Mouse (Mus musculus) stomach, embryonic 15.5 days (tissue): Measurements from ENCODE around the gene Tiam1. TPM values are rescaled to one million over a fixed set of nuclear protein-coding genes. Genes with fewer than 3 reads are reported as not detected.

Experiments
- ATAC-seq: fragments of 200-750 bp; cut with Nextera tagmentation; 2 replicates; pipeline ENCODE4 v1.8.0; 2017; ENCODE audit warnings: low read depth, moderate number of reproducible peaks, moderate TSS enrichment; ENCODE audit not compliant: insufficient read depth, low FRiP score
- H3K27ac ChIP-seq: fragments of 300-500 bp; sonication (generic); 2 replicates; pipeline ENCODE4 v1.5.1; 2015; ENCODE audit warnings: mild to moderate bottlenecking, inconsistent platforms
- H3K27me3 ChIP-seq: fragments of 300-500 bp; sonication (generic); replicated peaks from 2 replicates; pipeline ENCODE4 v1.6.1; 2015; ENCODE audit warnings: inconsistent platforms
- H3K36me3 ChIP-seq: fragments of 300-500 bp; sonication (generic); 2 replicates; pipeline ENCODE4 v1.6.1; 2015; ENCODE audit warnings: inconsistent platforms
- H3K4me1 ChIP-seq: fragments of 300-500 bp; sonication (generic); 2 replicates; pipeline ENCODE4 v1.6.1; 2015; ENCODE audit warnings: inconsistent platforms
- H3K4me2 ChIP-seq: fragments of 300-500 bp; sonication (generic); 2 replicates; pipeline ENCODE4 v1.6.1; 2015; ENCODE audit warnings: mild to moderate bottlenecking, inconsistent platforms
- H3K4me3 ChIP-seq: fragments of 300-500 bp; sonication (generic); replicated peaks from 2 replicates; pipeline ENCODE4 v1.5.1; 2015; ENCODE audit warnings: inconsistent platforms
- H3K9ac ChIP-seq: fragments of 300-500 bp; sonication (generic); 2 replicates; pipeline ENCODE4 v1.6.1; 2015; ENCODE audit warnings: inconsistent platforms
- H3K9me3 ChIP-seq: fragments of 300-500 bp; sonication (generic); 2 replicates; pipeline ENCODE4 v1.6.1; 2016; ENCODE audit warnings: inconsistent platforms
- WGBS: fragments of 180-500 bp; shearing (Covaris S2); methylation state at CpG from one replicate; pipeline ENCODE4 v1.1.7; 2015; 5-methylcytosine and 5-hydroxymethylcytosine counted together
- polyA plus RNA-seq: library from polyadenylated mRNA; unstranded; fragments of >200 nt; fragmentation: Nextera tagmentation; extraction: Ambion mirVana; gene quantifications from 2 replicates; pipeline ENCODE4 v1.2.1, GENCODE M21; 2015

Gene Tiam1
- polyA plus RNA-seq, 1 experiment from 2014 or later: 19.5 TPM

- Histone ChIP-seq H3K9me3 (no peaks in the 10 kb centered on the region), H3K27ac (no peak overlapping the region), H3K4me1 (peaks cover 8% of the 10 kb centered on the region; the same call in 1 of the 2 replicates), H3K9ac (no peak overlapping the region), H3K4me2 (no peak overlapping the region), H3K4me3 (no peak overlapping the region), H3K27me3 (no peaks in the 10 kb centered on the region), H3K36me3 (no peaks in the 10 kb centered on the region)
- ATAC-seq: no peak
- 58% methylated on average over 8 of the region's 8 CpGs for WGBS
These were observed 15.2 kb downstream of the Tiam1 start for GRCm38 (mm10) chr16:90128361-90128760.

DNA sequence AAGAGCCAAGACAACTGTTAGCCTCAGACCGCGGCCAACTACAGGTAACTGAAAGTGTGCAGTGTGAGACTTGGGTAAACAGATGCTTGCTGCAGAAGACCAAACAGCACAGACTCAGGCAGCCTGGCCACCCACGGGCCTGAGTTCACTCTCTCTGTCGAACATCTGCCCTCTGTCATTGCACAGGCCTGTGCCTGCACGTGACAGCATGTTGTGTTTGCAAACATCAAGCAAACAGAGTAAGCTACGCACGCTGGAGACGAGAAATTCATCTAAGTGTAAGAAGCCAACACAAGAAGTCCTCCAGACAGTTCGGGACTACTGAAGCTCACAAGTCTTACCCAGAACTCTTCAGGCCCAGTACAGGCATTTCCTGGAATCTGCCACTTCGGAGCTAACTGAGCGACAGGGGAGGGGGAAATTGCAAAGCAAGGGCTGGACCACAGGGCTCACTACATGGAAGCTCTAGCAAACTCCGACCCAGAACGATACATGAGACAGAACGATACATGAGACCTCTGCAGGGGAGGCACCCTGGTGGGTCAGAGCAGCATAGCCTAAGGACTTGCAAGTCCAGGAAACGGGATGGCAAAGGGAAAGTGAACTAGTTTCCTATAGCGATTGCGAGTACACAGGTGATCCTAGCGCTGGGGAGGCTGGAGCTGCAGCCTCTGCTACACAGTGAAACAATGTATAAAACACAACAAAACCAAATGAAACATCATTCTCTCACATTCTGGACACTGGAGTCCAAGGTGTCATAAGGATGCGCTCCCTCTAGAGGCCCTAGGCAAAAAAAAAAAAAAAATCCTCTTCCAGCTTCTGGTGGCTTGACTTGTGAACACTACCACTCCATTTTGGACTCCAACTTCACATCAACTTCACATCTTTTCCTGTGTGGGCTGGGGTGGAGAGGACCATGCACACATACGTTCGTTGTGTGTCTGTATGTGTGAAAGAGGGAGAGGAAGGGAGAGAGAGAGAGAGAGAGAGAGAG lies 18.0 kb downstream of the Tiam1 start:
- no peak overlapping the region for H3K4me3 ChIP-seq
- H3K4me1 ChIP-seq: peaks cover 8% of the 10 kb centered on the region; the same call in 1 of the 2 replicates
- H3K4me2 ChIP-seq: no peak overlapping the region
- 55% methylated on average over 21 of the region's 21 CpGs for WGBS
- H3K9me3 ChIP-seq: no peaks in the 10 kb centered on the region
- ATAC-seq: no peak
- H3K36me3 ChIP-seq: no peaks in the 10 kb centered on the region
- H3K9ac ChIP-seq: no peak overlapping the region
- no peak overlapping the region for H3K27ac ChIP-seq
- no peaks in the 10 kb centered on the region for H3K27me3 ChIP-seq

DNA sequence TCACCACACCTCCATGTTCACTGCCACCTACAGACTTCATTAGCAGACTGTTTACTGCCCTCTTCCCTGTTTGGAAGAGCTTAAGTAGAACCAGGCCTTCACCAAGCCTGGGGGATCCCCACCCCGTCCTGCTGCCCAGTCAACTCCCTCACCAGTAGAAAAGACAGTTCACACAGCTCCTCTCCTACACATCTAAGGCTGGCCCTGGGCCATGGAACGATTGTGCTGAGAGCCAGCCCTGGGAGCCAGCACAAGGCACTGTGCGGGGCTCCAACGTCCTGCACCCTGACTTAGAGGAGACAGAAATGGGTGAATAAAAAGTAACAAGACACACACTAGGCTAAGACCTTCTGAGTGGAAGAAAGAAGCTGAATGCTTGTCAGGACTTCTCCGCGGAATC lies 20.5 kb downstream of the Tiam1 start:
- H3K36me3 ChIP-seq: no peaks in the 10 kb centered on the region
- ATAC-seq: no peak
- no peak overlapping the region for H3K27ac ChIP-seq
- peaks cover 8% of the 10 kb centered on the region; the same call in 1 of the 2 replicates for H3K4me1 ChIP-seq
- no peak overlapping the region for H3K9ac ChIP-seq
- no peaks in the 10 kb centered on the region for H3K9me3 ChIP-seq
- H3K27me3 ChIP-seq: no peaks in the 10 kb centered on the region
- H3K4me2 ChIP-seq: no peak overlapping the region
- no peak overlapping the region for H3K4me3 ChIP-seq
- 82% methylated on average over 6 of the region's 6 CpGs for WGBS

DNA sequence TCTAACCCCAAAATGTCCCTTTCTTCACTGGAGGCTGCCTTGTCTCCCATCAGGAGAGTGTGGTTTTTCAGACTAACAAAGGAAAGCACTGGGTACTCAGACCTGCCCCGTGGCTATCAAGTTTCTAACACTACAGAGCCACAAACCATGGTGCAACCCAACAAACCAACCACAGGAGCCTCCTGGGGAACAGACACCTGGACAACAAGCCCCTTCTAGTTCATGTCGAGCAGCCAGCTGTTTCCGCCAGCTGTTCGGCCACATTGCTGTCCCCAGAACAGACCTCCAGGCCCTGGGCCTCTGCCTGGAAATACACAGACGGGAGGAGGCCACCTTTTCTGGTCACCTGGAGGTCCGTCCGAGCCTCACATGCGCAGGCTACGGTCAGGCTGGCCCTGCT lies 21.1 kb downstream of the Tiam1 start:
- H3K4me3 ChIP-seq: no peak overlapping the region
- H3K27me3 ChIP-seq: no peaks in the 10 kb centered on the region
- WGBS: 82% methylated on average over 9 of the region's 9 CpGs
- no peaks in the 10 kb centered on the region for H3K9me3 ChIP-seq
- no peak for ATAC-seq
- H3K36me3 ChIP-seq: no peaks in the 10 kb centered on the region
- no peak overlapping the region for H3K4me2 ChIP-seq
- peaks cover 8% of the 10 kb centered on the region; the same call in 1 of the 2 replicates for H3K4me1 ChIP-seq
- H3K9ac ChIP-seq: no peak overlapping the region
- H3K27ac ChIP-seq: no peak overlapping the region

DNA sequence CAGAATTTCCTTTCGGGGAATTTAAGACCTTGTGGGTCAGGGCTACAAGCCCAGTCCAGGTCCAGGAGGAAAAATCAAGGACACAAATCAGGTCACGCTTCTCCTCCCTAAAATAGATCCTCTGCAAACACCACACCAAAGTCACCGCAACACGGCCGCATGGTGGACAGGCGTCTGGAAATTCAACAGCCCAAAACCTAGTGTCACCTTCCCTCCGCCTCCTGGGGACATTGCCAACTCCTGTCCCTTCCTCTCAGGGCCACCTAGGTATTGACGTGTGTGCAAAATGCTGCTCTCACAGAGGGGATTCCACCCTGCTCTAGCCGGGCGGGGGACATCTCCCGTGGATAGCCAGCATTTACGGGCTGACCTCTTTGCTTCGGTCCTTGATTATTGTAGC lies 21.8 kb downstream of the Tiam1 start:
- H3K9ac ChIP-seq: no peak overlapping the region
- no peak overlapping the region for H3K27ac ChIP-seq
- H3K36me3 ChIP-seq: no peaks in the 10 kb centered on the region
- peaks cover 7% of the 10 kb centered on the region; the same call in 1 of the 2 replicates for H3K4me1 ChIP-seq
- ATAC-seq: no peak
- WGBS: 90% methylated on average over 13 of the region's 13 CpGs
- H3K4me2 ChIP-seq: no peak overlapping the region
- H3K9me3 ChIP-seq: no peaks in the 10 kb centered on the region
- no peaks in the 10 kb centered on the region for H3K27me3 ChIP-seq
- H3K4me3 ChIP-seq: no peak overlapping the region

DNA sequence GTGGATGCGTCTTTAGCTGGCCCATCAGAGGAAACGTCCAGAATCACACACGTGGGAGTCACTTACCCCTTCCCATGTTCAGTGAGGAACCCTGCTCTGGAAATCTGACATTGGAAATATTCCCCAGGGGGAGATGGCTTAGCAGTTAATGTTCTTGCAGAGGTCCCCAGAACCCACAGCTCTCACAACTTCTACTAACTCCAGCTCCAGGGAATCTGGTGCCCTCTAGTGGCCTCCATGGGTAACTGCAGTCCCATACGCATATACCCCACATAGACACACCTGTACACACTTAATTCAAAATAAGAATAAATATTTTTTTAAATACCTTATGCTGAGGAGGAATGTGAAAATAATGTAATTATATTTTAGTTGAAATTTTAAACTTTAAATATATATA lies 23.6 kb downstream of the Tiam1 start:
- Histone ChIP-seq H3K27me3 (no peaks in the 10 kb centered on the region), H3K4me2 (no peak overlapping the region), H3K9me3 (no peaks in the 10 kb centered on the region), H3K36me3 (no peaks in the 10 kb centered on the region), H3K27ac (no peak overlapping the region), H3K4me1 (no peaks in the 10 kb centered on the region), H3K4me3 (no peak overlapping the region), H3K9ac (no peak overlapping the region)
- no peak for ATAC-seq
- 96% methylated on average over 4 of the region's 4 CpGs for WGBS

DNA sequence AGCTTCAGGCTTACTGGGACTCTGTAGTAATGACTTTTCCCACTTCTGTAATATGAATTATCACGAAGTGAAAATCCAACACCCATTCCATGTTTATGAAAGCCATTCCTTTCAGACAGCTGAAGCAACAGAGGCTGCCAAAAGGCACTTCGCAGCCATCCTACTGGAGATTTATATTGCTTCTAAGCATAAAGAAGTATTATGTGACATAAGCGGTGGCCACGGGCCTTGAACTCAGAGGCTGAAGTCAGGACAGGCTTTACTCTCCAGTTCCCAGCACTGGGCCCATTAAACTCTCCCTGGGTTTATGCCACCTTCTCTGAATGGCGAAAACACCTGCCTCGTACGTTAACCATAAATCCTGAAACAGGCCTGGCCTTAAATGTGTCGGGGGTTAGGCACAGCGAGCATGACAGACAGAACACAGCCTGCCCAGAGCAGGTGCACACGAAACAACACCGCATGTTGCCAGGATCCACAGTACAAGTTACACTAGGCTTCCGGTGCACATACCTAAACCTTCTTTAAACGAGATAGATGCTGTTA lies 26.9 kb downstream of the Tiam1 start:
- Histone ChIP-seq H3K4me3 (no peak overlapping the region), H3K9me3 (no peaks in the 10 kb centered on the region), H3K4me1 (no peaks in the 10 kb centered on the region), H3K27ac (no peak overlapping the region), H3K4me2 (no peak overlapping the region), H3K36me3 (no peaks in the 10 kb centered on the region), H3K9ac (no peak overlapping the region), H3K27me3 (no peaks in the 10 kb centered on the region)
- 56% methylated on average over 13 of the region's 13 CpGs for WGBS
- no peak; the same call in 1 of the 2 replicates for ATAC-seq

DNA sequence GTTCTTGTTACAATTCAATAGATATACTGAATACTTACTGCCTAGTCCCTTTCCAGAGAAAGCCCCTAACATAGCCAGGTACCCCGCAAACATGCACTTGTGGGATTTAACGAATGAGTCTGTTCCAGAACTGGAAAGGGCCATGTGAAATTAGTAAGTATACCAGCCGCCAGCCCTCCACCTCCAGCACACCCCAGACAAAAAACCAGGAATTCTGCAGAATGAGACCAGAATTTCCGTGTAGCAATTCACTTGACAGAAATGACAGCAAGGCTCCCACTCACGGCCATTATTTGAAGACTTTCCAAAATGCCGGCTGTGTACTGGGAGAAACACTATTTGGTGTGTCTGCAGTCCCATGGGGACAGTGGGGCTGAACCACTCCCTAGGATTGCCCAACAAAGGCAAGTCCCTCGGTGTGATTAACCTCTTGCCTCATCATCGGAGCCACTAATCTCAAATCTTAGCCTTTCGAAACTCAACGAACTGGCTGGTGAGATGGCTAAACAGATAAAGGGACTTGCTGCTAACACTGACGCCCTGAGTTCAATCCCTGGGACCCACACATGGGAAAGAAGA lies 30.9 kb downstream of the Tiam1 start:
- Histone ChIP-seq H3K9me3 (no peaks in the 10 kb centered on the region), H3K4me2 (no peak overlapping the region), H3K4me1 (no peaks in the 10 kb centered on the region), H3K27ac (no peak overlapping the region), H3K4me3 (no peak overlapping the region), H3K9ac (no peak overlapping the region), H3K27me3 (no peaks in the 10 kb centered on the region), H3K36me3 (no peaks in the 10 kb centered on the region)
- WGBS: 81% methylated on average over 11 of the region's 11 CpGs
- no peak for ATAC-seq

GRCm38 (mm10) chr16:90109500-90109899 lies 34.1 kb downstream of the Tiam1 start:
- H3K4me1 ChIP-seq: no peaks in the 10 kb centered on the region
- ATAC-seq: no peak
- no peak overlapping the region for H3K9ac ChIP-seq
- H3K9me3 ChIP-seq: no peaks in the 10 kb centered on the region
- no peak overlapping the region for H3K4me3 ChIP-seq
- H3K27ac ChIP-seq: no peak overlapping the region
- H3K36me3 ChIP-seq: no peaks in the 10 kb centered on the region
- 51% methylated on average over 2 of the region's 3 CpGs for WGBS
- H3K4me2 ChIP-seq: no peak overlapping the region
- no peaks in the 10 kb centered on the region for H3K27me3 ChIP-seq

- ATAC-seq: no peak
- H3K4me3 ChIP-seq: no peak overlapping the region
- H3K9ac ChIP-seq: no peak overlapping the region
- H3K4me2 ChIP-seq: no peak overlapping the region
- H3K36me3 ChIP-seq: no peaks in the 10 kb centered on the region
- no peaks in the 10 kb centered on the region for H3K9me3 ChIP-seq
- no peak overlapping the region for H3K27ac ChIP-seq
- H3K4me1 ChIP-seq: no peaks in the 10 kb centered on the region
- 50% methylated on average over 15 of the region's 15 CpGs for WGBS
- H3K27me3 ChIP-seq: no peaks in the 10 kb centered on the region
These were observed 38.7 kb downstream of the Tiam1 start for GRCm38 (mm10) chr16:90104714-90105459.

DNA sequence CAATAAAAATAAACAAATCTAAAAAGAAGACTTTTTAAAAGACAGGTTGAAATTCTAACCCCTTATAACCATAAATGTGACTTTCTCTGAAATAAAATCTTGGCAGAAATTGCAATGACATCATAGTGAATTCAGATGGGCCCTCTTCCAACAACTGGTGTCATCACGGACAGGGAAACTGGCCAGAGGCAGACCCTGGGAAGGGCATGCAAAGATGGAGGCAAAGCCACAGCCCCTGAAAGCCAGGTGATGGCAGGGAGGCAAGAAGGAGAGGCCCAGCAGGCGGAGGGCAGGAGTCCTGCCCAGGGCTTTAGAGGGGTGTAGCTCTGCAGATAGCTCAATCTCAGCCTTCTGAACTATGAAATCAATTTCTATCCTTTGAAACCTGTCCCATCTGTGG lies 39.8 kb downstream of the Tiam1 start:
- no peaks in the 10 kb centered on the region for H3K27me3 ChIP-seq
- H3K9me3 ChIP-seq: no peaks in the 10 kb centered on the region
- WGBS: 76% methylated on average over 2 of the region's 2 CpGs
- H3K4me2 ChIP-seq: no peak overlapping the region
- ATAC-seq: no peak
- H3K27ac ChIP-seq: no peak overlapping the region
- no peaks in the 10 kb centered on the region for H3K36me3 ChIP-seq
- H3K4me3 ChIP-seq: no peak overlapping the region
- no peaks in the 10 kb centered on the region for H3K4me1 ChIP-seq
- no peak overlapping the region for H3K9ac ChIP-seq
